Mouse (Mus musculus) limb, embryonic 14.5 days (tissue): Measurements from ENCODE around the gene Klc1. TPM values are rescaled to one million over a fixed set of nuclear protein-coding genes. Genes with fewer than 3 reads are reported as not detected.

Experiments used
- ATAC-seq: fragments of 200-750 bp; cut with Nextera tagmentation; 2 replicates; pipeline ENCODE4 v1.8.0; 2017; ENCODE audit warnings: low read depth, moderate number of reproducible peaks, moderate TSS enrichment; ENCODE audit not compliant: low FRiP score
- DNase-seq: peaks from one replicate; pipeline ENCODE4 v3.0.0-alpha.2; 2015; ENCODE audit warnings: low spot score
- H3K27ac ChIP-seq: fragments of 300-500 bp; sonication (generic); replicated peaks from 2 replicates; pipeline ENCODE4 v1.5.1; 2014; ENCODE audit warnings: low read depth, mild to moderate bottlenecking, low read length, moderate library complexity, mixed read lengths
- H3K27me3 ChIP-seq: fragments of 300-500 bp; sonication (generic); 2 replicates; pipeline ENCODE4 v1.6.1; 2014; ENCODE audit warnings: low read length, mixed read lengths; ENCODE audit not compliant: control insufficient read depth, insufficient read depth
- H3K36me3 ChIP-seq: fragments of 300-500 bp; sonication (generic); 2 replicates; pipeline ENCODE4 v1.6.1; 2014; ENCODE audit warnings: mild to moderate bottlenecking, low read length, moderate library complexity, mixed read lengths; ENCODE audit not compliant: control insufficient read depth, insufficient read depth
- H3K4me1 ChIP-seq: fragments of 300-500 bp; sonication (generic); 2 replicates; pipeline ENCODE4 v1.6.1; 2014; ENCODE audit warnings: antibody characterized with exemption, low read length, mixed read lengths; ENCODE audit not compliant: control insufficient read depth, insufficient read depth
- H3K4me2 ChIP-seq: fragments of 300-500 bp; sonication (generic); replicated peaks from 2 replicates; pipeline ENCODE4 v1.6.1; 2014; ENCODE audit warnings: low read depth, mild to moderate bottlenecking, low read length, moderate library complexity; ENCODE audit not compliant: severe bottlenecking
- H3K4me3 ChIP-seq: fragments of 300-500 bp; sonication (generic); replicated peaks from 2 replicates; pipeline ENCODE4 v1.5.1; 2014; ENCODE audit warnings: low read length
- H3K9ac ChIP-seq: fragments of 300-500 bp; sonication (generic); 2 replicates; pipeline ENCODE4 v1.6.1; 2014; ENCODE audit warnings: mild to moderate bottlenecking, low read depth, low read length, moderate library complexity; ENCODE audit not compliant: severe bottlenecking
- H3K9me3 ChIP-seq: fragments of 300-500 bp; sonication (generic); 2 replicates; pipeline ENCODE4 v1.6.1; 2016; ENCODE audit warnings: low read length; ENCODE audit not compliant: control insufficient read depth
- POLR2A ChIP-seq: fragments of 200-500 bp; IDR thresholded peaks from 2 replicates; pipeline ENCODE4 v1.8.0; 2012; ENCODE audit warnings: inconsistent platforms, mild to moderate bottlenecking, moderate library complexity, borderline replicate concordance; ENCODE audit not compliant: insufficient read depth, insufficient read length; ENCODE audit errors: extremely low read depth
- WGBS: fragments of 180-500 bp; shearing (Covaris S2); extraction: QIAGEN DNeasy Blood & Tissue Kit; methylation state at CpG from one replicate; pipeline ENCODE4 v1.1.7; 2014; 5-methylcytosine and 5-hydroxymethylcytosine counted together
- polyA plus RNA-seq, 2 experiments: library from polyadenylated mRNA; depleted of rRNA in 1 of 2; stranded (reverse) in 1 of 2; unstranded in 1 of 2; fragments of >200 nt; fragmentation: Nextera tagmentation in 1 of 2; extraction: Ambion mirVana in 1 of 2; gene quantifications; 2 replicates each; pipeline versions ENCODE4 v1.2.1 to v1.2.3; 2012 to 2014

Klc1 gene
- polyA plus RNA-seq, 2 experiments, result 104 to 137 TPM

GRCm38 (mm10) chr12:111832643-111833042 lies 74.0 kb downstream of the Klc1 start:
- DNase-seq (no peak), ATAC-seq (no peak)
- H3K27me3 ChIP-seq, result no peaks in the 10 kb centered on the region

DNA sequence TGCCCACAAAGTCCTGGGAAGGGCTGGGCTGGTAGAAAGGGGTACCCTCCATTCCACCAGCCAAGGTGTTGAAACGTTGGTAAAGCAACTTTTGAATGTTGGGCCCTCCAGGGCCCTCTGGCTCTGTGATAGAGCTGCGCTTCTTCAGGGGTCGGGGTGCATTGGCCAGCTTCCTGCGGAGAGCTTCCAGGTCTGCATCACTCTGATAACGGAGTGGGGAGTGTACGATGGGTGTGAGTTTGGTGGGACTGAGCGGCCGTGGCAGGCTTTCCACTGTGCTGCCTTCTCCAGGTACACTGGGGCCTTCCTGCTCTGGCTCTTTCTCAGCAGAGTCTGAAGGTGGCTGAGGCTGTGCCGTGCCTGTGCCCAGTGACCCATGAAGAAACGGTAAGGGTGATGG lies 74.8 kb downstream of the Klc1 start:
- H3K36me3 ChIP-seq, result peaks cover 93% of the 10 kb centered on the region
- no peak for ATAC-seq
- H3K27ac ChIP-seq, result no peak overlapping the region
- no peak overlapping the region for H3K4me2 ChIP-seq
- no peak overlapping the region for H3K4me3 ChIP-seq
- DNase-seq, result no peak
- TF ChIP-seq POLR2A, result no peak
- H3K27me3 ChIP-seq, result no peaks in the 10 kb centered on the region
- H3K4me1 ChIP-seq, result no peaks in the 10 kb centered on the region
- no peaks in the 10 kb centered on the region for H3K9me3 ChIP-seq
- WGBS, result 89% methylated on average over 10 of the region's 10 CpGs
- no peak overlapping the region for H3K9ac ChIP-seq

More at GRCm38 (mm10) chr12:111832643-111833042, 74.0 kb downstream of the Klc1 start:
- 75% methylated on average over 5 of the region's 5 CpGs for WGBS
- H3K4me2 ChIP-seq, result no peak overlapping the region
- H3K9me3 ChIP-seq, result no peaks in the 10 kb centered on the region
- H3K4me1 ChIP-seq, result no peaks in the 10 kb centered on the region
- H3K36me3 ChIP-seq, result peaks cover 94% of the 10 kb centered on the region
- no peak overlapping the region for H3K9ac ChIP-seq
- no peak overlapping the region for H3K27ac ChIP-seq
- H3K4me3 ChIP-seq, result no peak overlapping the region
- no peak for TF ChIP-seq POLR2A

GRCm38 (mm10) chr12:111842565-111843433 lies 84.2 kb downstream of the Klc1 start:
- 69% methylated on average over 15 of the region's 15 CpGs for WGBS
- no peak for TF ChIP-seq POLR2A

DNA sequence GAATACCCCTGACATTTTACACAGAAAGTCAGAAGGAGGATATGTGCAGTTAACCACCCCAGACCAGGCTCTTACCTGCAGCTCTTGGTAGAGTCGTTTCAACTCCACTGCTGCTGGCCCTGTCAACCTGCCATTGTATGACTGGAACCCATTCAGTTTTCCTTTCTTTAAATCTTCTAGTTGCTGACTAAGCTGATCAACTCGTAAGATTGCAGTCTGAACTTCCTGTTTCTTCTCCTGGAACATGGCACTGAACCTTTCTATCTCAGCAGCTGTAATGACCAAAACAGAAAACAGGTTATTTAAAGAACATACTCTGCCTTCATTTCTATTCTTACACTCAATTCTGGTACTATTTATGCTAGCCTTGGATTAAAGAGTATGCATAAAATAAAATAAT lies 84.8 kb downstream of the Klc1 start:
- Histone ChIP-seq H3K27me3 (no peaks in the 10 kb centered on the region), H3K4me1 (no peaks in the 10 kb centered on the region), H3K9me3 (no peaks in the 10 kb centered on the region), H3K4me3 (no peak overlapping the region), H3K36me3 (peaks cover 41% of the 10 kb centered on the region), H3K9ac (no peak overlapping the region), H3K4me2 (no peak overlapping the region), H3K27ac (no peak overlapping the region)
- 52% methylated on average over 2 of the region's 2 CpGs for whole genome bisulfite sequencing
- DNase-seq, result no peak
- no peak for ATAC-seq
- TF ChIP-seq POLR2A, result no peak

More at GRCm38 (mm10) chr12:111842565-111843433, 84.2 kb downstream of the Klc1 start:
- no peaks in the 10 kb centered on the region for H3K27me3 ChIP-seq
- no peaks in the 10 kb centered on the region for H3K9me3 ChIP-seq
- H3K4me1 ChIP-seq, result no peaks in the 10 kb centered on the region
- DNase-seq (no peak), ATAC-seq (no peak)
- H3K9ac ChIP-seq, result no peak overlapping the region
- H3K36me3 ChIP-seq, result peaks cover 47% of the 10 kb centered on the region
- H3K27ac ChIP-seq, result no peak overlapping the region
- no peak overlapping the region for H3K4me3 ChIP-seq
- H3K4me2 ChIP-seq, result no peak overlapping the region

- ATAC-seq (no peak), DNase-seq (no peak)
- Histone ChIP-seq H3K4me1 (no peaks in the 10 kb centered on the region), H3K27ac (no peak overlapping the region), H3K9ac (no peak overlapping the region), H3K9me3 (no peaks in the 10 kb centered on the region), H3K4me2 (no peak overlapping the region), H3K27me3 (no peaks in the 10 kb centered on the region), H3K4me3 (no peak overlapping the region), H3K36me3 (peaks cover 21% of the 10 kb centered on the region)
- no peak for TF ChIP-seq POLR2A
- WGBS, result 87% methylated on average over 4 of the region's 4 CpGs
Measured at GRCm38 (mm10) chr12:111845953-111846352, 87.3 kb downstream of the Klc1 start.
